Mouse (Mus musculus) inflammation-experienced regulatory T-cells, adult 16 weeks (primary cell): ENCODE data around the gene Ankrd13d. TPM values are rescaled to one million over a fixed set of nuclear protein-coding genes. Genes with fewer than 3 reads are reported as not detected.

ENCODE experiments used
- polyA plus RNA-seq: library from polyadenylated mRNA; unstranded; fragments of 100-300 nt; shearing (Covaris generic); gene quantifications from one replicate; pipeline ENCODE4 v1.2.1, GENCODE M21; 2017

Gene Ankrd13d
- polyA plus RNA-seq = 3.1 TPM

DNA sequence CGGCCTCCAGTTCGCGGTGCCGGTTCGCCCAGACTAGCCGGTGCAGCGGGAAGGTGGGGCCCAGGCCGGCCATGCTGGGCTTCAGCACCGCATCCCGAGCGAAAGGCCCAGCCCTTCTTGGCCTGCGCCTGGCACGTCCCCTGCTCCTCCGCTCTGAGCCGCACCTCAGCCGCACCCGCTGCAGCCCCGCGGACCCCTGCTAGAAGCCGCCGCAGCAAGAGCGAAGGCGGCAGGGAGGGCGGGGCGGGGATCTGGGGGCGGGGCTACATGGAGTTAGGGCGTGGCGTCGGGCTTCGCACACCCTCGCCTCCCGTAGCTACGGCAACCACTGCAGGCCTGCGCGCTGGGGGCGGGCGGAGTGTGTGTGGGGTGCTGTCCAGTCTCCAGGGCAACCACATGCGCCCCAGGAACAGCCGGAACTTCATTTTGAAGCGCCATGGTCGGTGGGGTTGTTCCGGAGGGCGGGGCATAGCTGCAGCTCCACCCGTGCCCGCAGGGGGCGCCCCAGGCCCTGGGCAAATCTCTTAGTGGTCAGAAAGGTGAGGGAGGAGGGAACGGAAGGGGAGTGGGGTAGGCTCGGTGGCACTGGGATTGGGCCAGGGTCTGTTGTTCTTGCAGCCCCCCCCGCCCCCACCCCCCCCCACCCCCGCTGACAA, at the start of gene Ankrd13d:
Gene Ankrd13d (minus strand): TSS at position 240 of the 656 bp plus-strand sequence.

DNA sequence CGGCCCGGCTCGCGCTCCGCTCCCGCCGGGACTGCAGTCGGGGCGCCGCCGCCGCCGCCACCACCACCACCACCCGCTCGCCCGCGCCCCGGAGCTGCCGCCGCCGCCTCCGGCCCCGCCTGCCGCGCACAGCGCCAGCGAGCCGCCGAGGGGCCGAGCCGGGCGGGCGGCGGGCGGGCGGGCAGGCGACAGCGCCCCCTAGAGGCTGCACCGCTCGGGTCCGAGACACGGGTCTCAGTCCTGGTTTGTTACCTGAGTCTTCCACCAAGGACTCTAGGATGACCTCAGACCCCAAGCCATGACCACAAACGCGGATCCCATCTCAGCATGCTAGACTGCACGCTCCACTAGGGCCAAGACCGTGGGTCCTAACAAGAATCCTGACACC, 23.2 kb upstream of the Ankrd13d start, which contains the start of gene Grk2:
Gene Grk2 (minus strand): TSS at position 33 of the 388 bp plus-strand sequence.

GRCm38 (mm10) chr19:4268566-4269361, 14.2 kb downstream of the Ankrd13d start, which contains the start of gene Ssh3:
Gene Ssh3, minus strand, starts transcription at chr19:4269180.

GRCm38 (mm10) chr19:4231253-4232185, 51.4 kb downstream of the Ankrd13d start, which contains the start of gene Pold4:
Gene Pold4, plus strand, starts transcription at chr19:4231899.

Other genes with a start within 250 kb of the Ankrd13d start
- 661 TPM for gene Gstp1, start 245.2 kb downstream of the Ankrd13d start, polyA plus RNA-seq
- gene Gstp2, start 237.1 kb downstream of the Ankrd13d start, polyA plus RNA-seq = 1.1 TPM
- gene Gstp3, start 223.6 kb downstream of the Ankrd13d start, polyA plus RNA-seq = 111 TPM
- not detected for gene Cabp2, start 201.6 kb downstream of the Ankrd13d start, polyA plus RNA-seq
- gene Cdk2ap2, start 186.0 kb downstream of the Ankrd13d start, polyA plus RNA-seq = 1,056 TPM
- gene Pitpnm1, start 183.1 kb downstream of the Ankrd13d start, polyA plus RNA-seq = 397 TPM
- gene Aip, start 157.3 kb downstream of the Ankrd13d start, polyA plus RNA-seq = 213 TPM
- not detected for gene Gpr152, start 143.3 kb downstream of the Ankrd13d start, polyA plus RNA-seq
- 0.57 TPM for gene Cabp4, start 139.1 kb downstream of the Ankrd13d start, polyA plus RNA-seq
- gene Coro1b, start 134.5 kb downstream of the Ankrd13d start, polyA plus RNA-seq = 481 TPM
- 1,670 TPM for gene Ptprcap, start 129.5 kb downstream of the Ankrd13d start, polyA plus RNA-seq
- gene Rps6kb2, start 119.8 kb downstream of the Ankrd13d start, polyA plus RNA-seq = 55.9 TPM
- gene Carns1, start 107.7 kb downstream of the Ankrd13d start, polyA plus RNA-seq = 16.4 TPM
- gene Tbc1d10c, start 91.9 kb downstream of the Ankrd13d start, polyA plus RNA-seq = 953 TPM
- gene Ppp1ca, start 91.1 kb downstream of the Ankrd13d start, polyA plus RNA-seq = 1,322 TPM
- 86.2 TPM for gene Rad9a, start 81.5 kb downstream of the Ankrd13d start, polyA plus RNA-seq
- 30.2 TPM for gene Clcf1, start 68.9 kb downstream of the Ankrd13d start, polyA plus RNA-seq
- not detected for gene AC109138.7, start 68.8 kb downstream of the Ankrd13d start, polyA plus RNA-seq
- gene Pold4, start 51.2 kb downstream of the Ankrd13d start, polyA plus RNA-seq = 125 TPM
- 0.82 TPM for gene Ssh3, start 14.0 kb downstream of the Ankrd13d start, polyA plus RNA-seq
- gene Grk2, start 23.1 kb upstream of the Ankrd13d start, polyA plus RNA-seq = 64.8 TPM
- gene Kdm2a, start 115.1 kb upstream of the Ankrd13d start, polyA plus RNA-seq = 55.9 TPM
- gene Rhod, start 156.3 kb upstream of the Ankrd13d start, polyA plus RNA-seq = 7.2 TPM
- not detected for gene Syt12, start 194.3 kb upstream of the Ankrd13d start, polyA plus RNA-seq
- not detected for gene 2010003K11Rik, start 215.4 kb upstream of the Ankrd13d start, polyA plus RNA-seq
- 5.1 TPM for gene Pcx, start 227.3 kb upstream of the Ankrd13d start, polyA plus RNA-seq